Mouse (Mus musculus) heart, embryonic 11.5 days (tissue): Measurements from ENCODE around the gene Tmcc1. TPM values are rescaled to one million over a fixed set of nuclear protein-coding genes. Genes with fewer than 3 reads are reported as not detected.
"Not testable (repeated sequence)": the region's sequence is repeated elsewhere in the genome, so short reads cannot be mapped to it uniquely, and the experiment has no call there.

Experiments used
- ATAC-seq: fragments of 200-750 bp; cut with Nextera tagmentation; replicated peaks from 2 replicates; pipeline ENCODE4 v1.8.0; 2017; ENCODE audit warnings: moderate library complexity; ENCODE audit not compliant: insufficient number of reproducible peaks, low FRiP score, low TSS enrichment
- H3K27ac ChIP-seq: fragments of 300-500 bp; sonication (generic); 2 replicates; pipeline ENCODE4 v1.5.1; 2014; ENCODE audit warnings: mild to moderate bottlenecking, low read depth, low read length
- H3K27me3 ChIP-seq: fragments of 300-500 bp; sonication (generic); 2 replicates; pipeline ENCODE4 v1.6.1; 2014; ENCODE audit warnings: mild to moderate bottlenecking, low read length, mixed read lengths; ENCODE audit not compliant: control insufficient read depth, insufficient read depth
- H3K36me3 ChIP-seq: fragments of 300-500 bp; sonication (generic); 2 replicates; pipeline ENCODE4 v1.6.1; 2014; ENCODE audit warnings: mild to moderate bottlenecking, low read length, moderate library complexity, mixed read lengths; ENCODE audit not compliant: control insufficient read depth, insufficient read depth
- H3K4me1 ChIP-seq: fragments of 300-500 bp; sonication (generic); 2 replicates; pipeline ENCODE4 v1.6.1; 2014; ENCODE audit warnings: low read length; ENCODE audit not compliant: control insufficient read depth, insufficient read depth
- H3K4me2 ChIP-seq: fragments of 300-500 bp; sonication (generic); 2 replicates; pipeline ENCODE4 v1.6.1; 2014; ENCODE audit warnings: mild to moderate bottlenecking, moderate library complexity
- H3K4me3 ChIP-seq: fragments of 300-500 bp; sonication (generic); 2 replicates; pipeline ENCODE4 v1.5.1; 2014; ENCODE audit warnings: low read depth, low read length
- H3K9ac ChIP-seq: fragments of 300-500 bp; sonication (generic); 2 replicates; pipeline ENCODE4 v1.6.1; 2014; ENCODE audit warnings: mild to moderate bottlenecking, low read depth, low read length, moderate library complexity
- H3K9me3 ChIP-seq: fragments of 300-500 bp; sonication (generic); replicated peaks from 2 replicates; pipeline ENCODE4 v1.6.1; 2016; ENCODE audit warnings: low read length; ENCODE audit not compliant: control insufficient read depth
- WGBS: fragments of 180-500 bp; shearing (Covaris S2); extraction: QIAGEN DNeasy Blood & Tissue Kit; methylation state at CpG from one replicate; pipeline ENCODE4 v1.1.7; 2014; ENCODE audit not compliant: insufficient replicate concordance; 5-methylcytosine and 5-hydroxymethylcytosine counted together
- polyA plus RNA-seq: library from polyadenylated mRNA; unstranded; fragments of >200 nt; fragmentation: Nextera tagmentation; extraction: Ambion mirVana; gene quantifications from 2 replicates; pipeline ENCODE4 v1.2.1, GENCODE M21; 2014

Tmcc1 gene
- polyA plus RNA-seq, 1 experiment from 2014 or later = 15.0 TPM

DNA sequence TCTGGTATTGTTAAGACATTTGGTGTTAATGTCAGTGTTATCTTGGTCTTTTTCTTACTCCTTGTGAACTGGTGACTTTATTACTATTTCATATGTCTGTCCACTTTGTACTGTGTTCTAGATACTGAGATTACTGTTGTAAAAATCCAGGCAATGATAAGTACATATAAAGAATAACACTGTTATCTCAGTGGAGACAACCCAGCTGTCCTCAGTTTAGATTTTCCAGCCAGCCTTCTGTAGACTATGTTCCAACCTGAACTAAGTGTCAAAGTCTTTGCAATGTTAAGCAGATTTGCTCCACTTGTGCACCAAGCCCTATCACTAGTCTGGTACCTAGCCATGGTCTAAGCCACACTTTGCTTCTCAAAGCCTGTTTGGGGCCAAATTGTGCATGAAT lies 118.4 kb downstream of the Tmcc1 start:
- no peak for ATAC-seq
- no peaks in the 10 kb centered on the region for H3K9me3 ChIP-seq
- no peaks in the 10 kb centered on the region for H3K36me3 ChIP-seq
- H3K4me3 ChIP-seq = no peak overlapping the region
- H3K27me3 ChIP-seq = no peaks in the 10 kb centered on the region
- H3K9ac ChIP-seq = no peak overlapping the region
- no peak overlapping the region for H3K4me2 ChIP-seq
- no peak overlapping the region for H3K27ac ChIP-seq
- peaks cover 34% of the 10 kb centered on the region for H3K4me1 ChIP-seq

DNA sequence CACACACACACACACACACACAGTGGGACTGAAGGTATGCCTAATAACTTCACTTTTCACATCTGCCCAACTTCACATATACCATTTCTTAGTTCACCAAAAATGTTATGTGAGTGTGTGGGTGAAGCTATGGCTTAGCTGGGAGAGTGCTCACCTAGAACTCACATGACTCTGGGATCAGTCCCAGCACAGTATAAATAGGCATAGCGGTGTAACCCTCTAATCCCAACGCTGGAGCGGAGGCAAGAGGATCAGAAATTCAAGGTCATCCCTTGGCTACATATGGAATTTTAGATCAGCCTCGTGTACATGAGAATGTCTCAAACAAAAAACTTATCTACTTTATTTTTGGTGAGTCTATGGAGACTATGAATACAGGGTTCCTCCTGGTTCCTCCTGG lies 119.7 kb downstream of the Tmcc1 start:
- Histone ChIP-seq H3K4me2 (peak overlapping the region; percentile 54; the same call in 1 of the 2 replicates), H3K9me3 (no peaks in the 10 kb centered on the region), H3K36me3 (no peaks in the 10 kb centered on the region), H3K27ac (peak overlapping the region; percentile 87), H3K4me3 (no peak overlapping the region), H3K9ac (no peak overlapping the region), H3K27me3 (no peaks in the 10 kb centered on the region), H3K4me1 (peaks cover 34% of the 10 kb centered on the region)
- ATAC-seq = no peak; the same call in 1 of the 2 replicates
- 61% methylated on average over 4 of the region's 4 CpGs for WGBS

DNA sequence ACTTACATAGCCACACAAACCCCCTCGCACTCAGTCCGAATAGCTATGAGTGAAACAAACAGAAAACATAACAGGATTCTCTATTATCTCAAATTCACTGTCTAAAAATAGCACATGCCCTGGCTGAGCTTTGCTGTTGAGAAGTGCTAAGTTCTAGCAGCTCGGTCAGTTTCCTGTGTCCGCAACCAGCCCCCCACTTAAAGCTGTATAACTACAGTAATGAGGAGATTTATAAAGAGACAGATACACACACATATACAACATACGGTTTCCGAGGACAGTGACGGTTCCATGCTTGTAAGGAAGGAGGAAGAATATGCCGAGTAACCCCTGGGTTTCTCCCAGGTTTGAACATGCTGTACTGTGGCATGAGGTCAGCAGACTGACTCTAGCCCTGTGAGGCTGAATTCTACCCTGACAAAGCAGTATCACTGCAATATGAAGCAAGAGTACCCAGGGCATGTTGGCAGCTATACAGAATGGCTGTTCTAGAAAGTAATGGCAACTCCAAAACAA lies 120.5 kb downstream of the Tmcc1 start:
- Histone ChIP-seq H3K9me3 (no peaks in the 10 kb centered on the region), H3K4me1 (peaks cover 29% of the 10 kb centered on the region), H3K36me3 (no peaks in the 10 kb centered on the region), H3K27me3 (no peaks in the 10 kb centered on the region), H3K27ac (peak overlapping the region; percentile 87), H3K9ac (0 out of 2 replicates have a peak overlapping the region, but pooled peaks have one; percentile 24), H3K4me2 (peak overlapping the region; percentile 54), H3K4me3 (no peak overlapping the region)
- 35% methylated on average over 8 of the region's 8 CpGs for WGBS
- ATAC-seq = no peak; the same call in 1 of the 2 replicates

DNA sequence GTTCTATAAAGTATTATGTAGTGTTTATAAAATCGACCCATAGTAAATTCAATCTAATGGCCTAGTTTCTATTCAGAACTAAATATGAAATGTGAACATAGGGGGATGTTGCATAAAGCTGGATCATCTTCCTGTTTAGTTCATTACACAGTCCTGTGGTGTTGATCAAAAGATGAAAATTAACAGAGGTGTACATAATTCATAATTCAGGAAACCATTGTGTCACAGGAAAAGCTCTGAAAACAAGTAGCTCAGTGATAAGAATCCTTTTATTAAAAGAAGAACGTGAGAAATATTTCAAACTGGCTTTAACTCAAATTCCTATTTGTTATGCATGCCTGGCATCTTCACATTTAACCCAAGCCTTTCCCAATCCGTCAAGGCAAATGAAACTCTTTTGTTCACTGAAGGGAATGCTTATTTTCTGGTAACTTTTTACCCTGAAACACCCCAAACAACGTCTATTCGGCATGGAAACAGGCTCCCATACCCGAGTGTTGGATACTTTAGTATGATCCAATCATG lies 121.0 kb downstream of the Tmcc1 start:
- peak overlapping the region; percentile 87 for H3K27ac ChIP-seq
- H3K9ac ChIP-seq = no peak overlapping the region
- no peaks in the 10 kb centered on the region for H3K9me3 ChIP-seq
- no peaks in the 10 kb centered on the region for H3K27me3 ChIP-seq
- 44% methylated on average over 6 of the region's 6 CpGs for WGBS
- no peak for ATAC-seq
- no peak overlapping the region for H3K4me3 ChIP-seq
- H3K4me1 ChIP-seq = peaks cover 25% of the 10 kb centered on the region
- H3K4me2 ChIP-seq = peak overlapping the region; percentile 54
- no peaks in the 10 kb centered on the region for H3K36me3 ChIP-seq

GRCm38 (mm10) chr6:116071781-116072180 lies 121.5 kb downstream of the Tmcc1 start:
- H3K9ac ChIP-seq = no peak overlapping the region
- no peak for ATAC-seq
- no peak overlapping the region for H3K4me2 ChIP-seq

DNA sequence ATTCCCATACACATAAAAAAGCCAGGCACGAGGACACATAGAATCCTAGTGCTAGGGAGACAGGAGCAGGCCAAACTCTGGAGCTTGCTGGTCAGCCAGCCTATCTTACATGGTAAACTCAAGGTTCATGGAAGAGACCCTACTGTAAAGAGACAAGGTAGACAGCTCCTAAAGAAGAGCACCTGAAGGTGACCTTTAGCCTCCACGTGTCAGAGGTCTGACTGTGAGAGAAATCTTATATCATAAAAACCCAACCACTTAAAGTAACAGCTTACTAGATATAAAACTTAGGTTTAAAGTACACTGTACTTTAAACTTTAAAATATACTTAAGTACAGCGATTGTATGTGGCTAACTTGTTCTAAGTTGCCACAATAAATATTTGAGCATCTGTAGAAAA lies 122.7 kb downstream of the Tmcc1 start:
- H3K36me3 ChIP-seq = no peaks in the 10 kb centered on the region
- H3K4me3 ChIP-seq = no peak overlapping the region
- no peak overlapping the region for H3K9ac ChIP-seq
- no peak overlapping the region for H3K27ac ChIP-seq
- H3K4me2 ChIP-seq = no peak overlapping the region
- no peaks in the 10 kb centered on the region for H3K27me3 ChIP-seq
- H3K4me1 ChIP-seq = peaks cover 25% of the 10 kb centered on the region
- H3K9me3 ChIP-seq = no peaks in the 10 kb centered on the region
- no peak for ATAC-seq
- 84% methylated on average over 3 of the region's 3 CpGs for WGBS

More at GRCm38 (mm10) chr6:116071781-116072180, 121.5 kb downstream of the Tmcc1 start:
- no peaks in the 10 kb centered on the region for H3K27me3 ChIP-seq
- no peaks in the 10 kb centered on the region for H3K36me3 ChIP-seq
- H3K27ac ChIP-seq = 0 out of 2 replicates have a peak overlapping the region, but pooled peaks have one; percentile 29
- H3K4me3 ChIP-seq = no peak overlapping the region
- 85% methylated on average over 2 of the region's 2 CpGs for WGBS
- H3K4me1 ChIP-seq = peaks cover 25% of the 10 kb centered on the region
- H3K9me3 ChIP-seq = no peaks in the 10 kb centered on the region

DNA sequence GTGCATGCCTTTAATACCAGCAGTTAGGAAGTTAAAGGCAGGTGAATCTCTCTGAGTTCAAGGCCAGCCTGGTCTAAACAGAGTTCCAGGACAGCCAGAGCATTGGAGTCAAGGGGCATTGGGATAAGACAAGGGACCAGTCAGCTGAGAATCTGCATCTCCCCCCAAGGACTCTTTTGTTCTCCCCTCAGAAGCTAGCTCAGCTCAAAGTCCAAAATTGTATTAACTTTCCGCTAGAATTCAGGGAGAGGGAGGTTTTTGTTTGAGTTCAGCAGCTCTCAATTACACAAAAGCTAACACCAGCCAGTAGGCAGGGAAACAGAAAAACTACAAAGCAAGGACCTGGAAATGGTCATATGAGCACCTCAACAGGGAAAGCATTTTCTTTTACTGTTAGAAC lies 129.8 kb downstream of the Tmcc1 start:
- Histone ChIP-seq H3K4me3 (no peak overlapping the region), H3K27ac (no peak overlapping the region), H3K9me3 (no peaks in the 10 kb centered on the region), H3K36me3 (no peaks in the 10 kb centered on the region), H3K9ac (no peak overlapping the region), H3K4me1 (peaks cover 2% of the 10 kb centered on the region; the same call in 1 of the 2 replicates), H3K27me3 (no peaks in the 10 kb centered on the region), H3K4me2 (no peak overlapping the region)
- ATAC-seq = no peak
- 91% methylated on average over 1 of the region's 1 CpGs for WGBS

GRCm38 (mm10) chr6:116059542-116059941 lies 133.7 kb downstream of the Tmcc1 start:
- H3K27me3 ChIP-seq, H3K27ac ChIP-seq, ATAC-seq, H3K4me1 ChIP-seq, H3K9ac ChIP-seq, H3K4me3 ChIP-seq, H3K4me2 ChIP-seq, H3K9me3 ChIP-seq, H3K36me3 ChIP-seq: not testable (repeated sequence)
